Mouse (Mus musculus): ENCODE data around the gene Psmb2.

DNA sequence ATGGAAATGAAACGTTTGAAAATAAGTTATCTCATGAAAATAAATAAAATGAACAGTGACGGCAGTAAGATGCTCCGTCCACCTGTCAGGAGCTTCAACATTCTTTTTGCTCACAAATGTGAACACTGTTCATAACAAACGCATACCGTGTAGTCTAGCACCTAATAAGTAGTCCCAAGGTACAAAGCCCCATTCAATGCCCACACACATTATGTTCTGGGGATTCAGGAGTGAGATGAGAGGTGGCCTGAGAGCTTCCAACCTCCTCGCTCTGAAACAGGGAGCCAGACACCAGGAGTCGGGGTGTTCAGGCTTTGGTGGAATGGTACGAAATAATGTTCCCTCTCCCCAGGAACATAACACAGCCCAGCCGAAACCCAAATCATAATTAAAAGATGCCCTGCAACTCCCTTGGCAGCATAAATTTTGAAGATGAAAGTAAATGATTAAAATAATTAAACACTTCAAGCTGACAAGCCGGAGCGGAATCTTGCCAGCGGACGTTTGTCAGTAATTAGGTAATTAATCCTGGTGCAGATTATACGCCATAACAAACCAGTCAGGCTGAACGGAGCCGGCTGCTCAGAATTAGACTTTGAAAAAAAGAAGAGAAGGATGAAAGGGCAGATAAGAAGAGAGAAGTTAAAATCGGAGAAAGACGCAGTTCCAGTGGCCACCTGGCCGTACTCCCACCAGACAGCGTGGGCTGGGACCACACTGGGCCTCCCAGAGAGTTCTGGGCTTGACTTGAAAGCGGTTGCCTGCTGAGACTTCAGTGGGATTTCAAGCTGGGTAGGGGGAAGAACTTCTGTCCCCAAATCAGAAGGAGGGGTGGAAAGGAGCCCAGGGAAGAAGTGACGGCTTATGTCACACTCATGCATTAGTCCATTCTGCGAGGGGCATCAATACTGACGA, 29.2 kb upstream of the Psmb2 start:
- no peak for TF ChIP-seq USF1 (IDR thresholded peaks at IDR 0.05; ENCODE audit: low read depth, low read length)
- no peak for TF ChIP-seq CTCF (conservative IDR thresholded peaks at IDR 0.05 in 1 of 2, IDR thresholded peaks at IDR 0.05 in 1 of 2; ENCODE audit: low read depth in 2 of 2, low read length in 2 of 2)
- TF ChIP-seq MAFK (IDR thresholded peaks at IDR 0.05; ENCODE audit: insufficient replicate concordance, low read length) = no peak
- no peak for TF ChIP-seq TBP (conservative IDR thresholded peaks at IDR 0.05; ENCODE audit: low read depth, low read length)
- no peak for TF ChIP-seq POLR2A (IDR thresholded peaks at IDR 0.05; ENCODE audit: low read depth, low read length)
- no peak for TF ChIP-seq JUN (IDR thresholded peaks at IDR 0.05; ENCODE audit: insufficient read depth, low read depth, low read length)
- TF ChIP-seq BHLHE40 (IDR thresholded peaks at IDR 0.05; ENCODE audit: low read depth, low read length) = no peak
- no peak for TF ChIP-seq POLR2AphosphoS2 (IDR thresholded peaks at IDR 0.05; ENCODE audit: low read depth, low read length)
